Mouse (Mus musculus): ENCODE results near the gene Haao. TPM values are rescaled to one million over a fixed set of nuclear protein-coding genes. Genes with fewer than 3 reads are reported as not detected.
A peak's percentile ranks its signal among the peaks of the same experiment; 100 is the strongest.

Haao gene
- polyA plus RNA-seq, 1 experiment from 2014 or later: 0.23 TPM

DNA sequence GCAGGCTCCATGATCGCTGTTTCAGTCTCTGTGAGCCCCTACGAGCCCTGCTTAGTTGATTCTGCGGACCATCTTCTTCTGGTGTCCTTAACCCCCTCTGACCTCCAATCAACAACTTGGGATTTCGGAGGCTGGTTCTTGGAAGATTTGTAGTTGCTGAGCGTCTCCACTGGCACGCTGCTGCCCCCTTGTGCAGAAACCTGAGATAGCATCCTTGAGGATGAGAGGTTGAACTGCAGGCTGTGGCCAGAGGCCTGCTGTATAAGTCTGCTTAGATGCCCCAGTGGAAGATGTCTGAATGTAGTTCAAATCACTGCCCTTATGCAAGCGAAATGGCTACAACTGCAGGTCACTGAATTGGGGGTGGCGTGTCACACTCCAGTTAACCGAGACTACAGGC lies 2.7 kb upstream of the Haao start:
- Histone ChIP-seq H3K4me1 (replicated peaks) (peaks cover 6% of the 10 kb centered on the region), H3K27ac (ENCODE audit: poor library complexity, severe bottlenecking) (no peak overlapping the region), H3K27me3 (replicated peaks) (0 out of 2 replicates have a peak, but pooled peaks cover 4% of the 10 kb centered on the region), H3K36me3 (no peaks in the 10 kb centered on the region), H3K4me2 (peak overlapping the region; percentile 45), H3K4me3 (no peak overlapping the region), H3K9ac (no peak overlapping the region), H3K9me3 (replicated peaks) (no peaks in the 10 kb centered on the region)
- WGBS: 10% methylated on average over 9 of the region's 9 CpGs
- peak; percentile 15; the same call in 1 of the 2 replicates for ATAC-seq (ENCODE audit: insufficient number of reproducible peaks, low FRiP score)

DNA sequence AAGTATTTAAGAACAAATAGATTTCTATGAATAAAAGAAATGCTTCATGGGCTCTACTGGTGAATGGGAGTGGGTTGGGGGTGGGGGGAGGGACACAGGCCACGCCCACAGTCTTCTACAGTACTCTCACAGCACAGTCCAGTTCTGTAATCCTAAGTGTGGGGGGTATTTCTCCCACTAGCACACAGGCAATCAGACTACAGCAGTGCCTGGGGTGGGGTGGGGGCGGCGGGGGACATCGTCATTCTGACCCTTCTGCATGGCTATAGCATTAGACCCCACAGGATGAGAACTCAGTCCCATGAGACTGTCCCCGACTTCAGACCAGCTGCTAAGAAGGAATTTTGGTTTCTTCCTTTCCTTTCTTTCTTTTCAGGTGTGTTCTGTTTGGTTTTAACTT lies 2.0 kb upstream of the Haao start:
- Histone ChIP-seq H3K27me3 (replicated peaks) (0 out of 2 replicates have a peak, but pooled peaks cover 4% of the 10 kb centered on the region), H3K4me1 (replicated peaks) (peaks cover 6% of the 10 kb centered on the region), H3K36me3 (no peaks in the 10 kb centered on the region), H3K9ac (no peak overlapping the region), H3K4me2 (0 out of 2 replicates have a peak overlapping the region, but pooled peaks have one; percentile 45), H3K27ac (ENCODE audit: poor library complexity, severe bottlenecking) (no peak overlapping the region), H3K9me3 (replicated peaks) (no peaks in the 10 kb centered on the region), H3K4me3 (no peak overlapping the region)
- no peak for ATAC-seq (ENCODE audit: insufficient number of reproducible peaks, low FRiP score)
- WGBS: 74% methylated on average over 5 of the region's 5 CpGs

DNA sequence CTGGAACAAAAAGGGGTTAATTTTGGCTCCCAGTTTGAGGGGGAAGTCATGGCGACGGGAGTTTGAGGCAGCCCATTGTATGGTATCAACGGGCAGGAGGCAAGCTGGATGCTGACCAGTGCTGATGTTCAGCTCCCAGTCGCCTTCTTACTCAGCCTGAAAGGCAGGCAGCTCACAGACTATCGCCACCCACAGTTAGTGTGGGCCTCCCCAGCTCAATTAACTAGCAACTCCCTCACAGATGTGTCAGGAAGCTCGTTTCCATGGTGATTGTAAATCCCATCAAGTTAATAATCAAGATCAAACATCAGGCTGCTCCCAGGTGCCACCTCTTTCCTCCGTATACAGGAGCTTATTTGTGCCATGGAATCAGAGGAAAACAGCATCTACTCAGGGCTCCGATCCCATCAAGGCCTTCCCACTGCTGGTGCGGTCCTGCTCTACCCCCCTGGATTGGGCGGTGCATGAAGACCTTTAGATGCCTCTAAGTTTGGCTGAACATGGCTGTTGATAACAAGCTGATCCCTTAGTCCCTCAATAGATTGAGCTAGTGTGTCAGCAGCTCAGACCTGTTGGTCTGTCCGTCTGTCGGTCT lies 1.4 kb upstream of the Haao start:
- Histone ChIP-seq H3K27ac (ENCODE audit: poor library complexity, severe bottlenecking) (no peak overlapping the region), H3K9me3 (replicated peaks) (no peaks in the 10 kb centered on the region), H3K9ac (no peak overlapping the region), H3K27me3 (replicated peaks) (0 out of 2 replicates have a peak, but pooled peaks cover 4% of the 10 kb centered on the region), H3K36me3 (no peaks in the 10 kb centered on the region), H3K4me2 (no peak overlapping the region), H3K4me1 (replicated peaks) (peaks cover 6% of the 10 kb centered on the region), H3K4me3 (no peak overlapping the region)
- WGBS: 62% methylated on average over 12 of the region's 12 CpGs
- ATAC-seq (ENCODE audit: insufficient number of reproducible peaks, low FRiP score): no peak

DNA sequence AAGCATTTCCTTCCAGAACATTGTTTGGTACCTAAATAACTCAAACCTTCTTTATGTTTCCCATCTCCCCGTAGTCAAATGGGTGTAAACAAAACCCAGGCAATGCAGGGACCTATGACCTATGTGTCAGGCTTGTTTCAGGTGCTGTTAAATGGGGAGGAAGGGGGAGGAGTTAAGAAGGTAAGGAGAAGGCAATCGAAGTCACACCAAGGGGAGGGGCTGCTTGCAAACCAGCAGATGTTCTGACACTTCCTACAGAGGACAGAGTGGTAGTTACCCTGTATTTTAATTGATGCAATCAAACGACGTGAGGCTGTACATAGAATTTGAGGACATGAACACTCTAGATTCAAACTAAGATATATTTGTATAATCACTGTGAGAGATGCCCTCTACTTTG lies 719 bp upstream of the Haao start:
- ATAC-seq (ENCODE audit: insufficient number of reproducible peaks, low FRiP score): no peak
- no peaks in the 10 kb centered on the region for H3K36me3 ChIP-seq
- WGBS: 52% methylated on average over 4 of the region's 4 CpGs
- H3K9ac ChIP-seq: no peak overlapping the region
- H3K27ac ChIP-seq (ENCODE audit: poor library complexity, severe bottlenecking): no peak overlapping the region
- H3K4me3 ChIP-seq: no peak overlapping the region
- 0 out of 2 replicates have a peak, but pooled peaks cover 4% of the 10 kb centered on the region for H3K27me3 ChIP-seq (replicated peaks)
- H3K4me1 ChIP-seq (replicated peaks): peaks cover 9% of the 10 kb centered on the region
- no peak overlapping the region for H3K4me2 ChIP-seq
- no peaks in the 10 kb centered on the region for H3K9me3 ChIP-seq (replicated peaks)

DNA sequence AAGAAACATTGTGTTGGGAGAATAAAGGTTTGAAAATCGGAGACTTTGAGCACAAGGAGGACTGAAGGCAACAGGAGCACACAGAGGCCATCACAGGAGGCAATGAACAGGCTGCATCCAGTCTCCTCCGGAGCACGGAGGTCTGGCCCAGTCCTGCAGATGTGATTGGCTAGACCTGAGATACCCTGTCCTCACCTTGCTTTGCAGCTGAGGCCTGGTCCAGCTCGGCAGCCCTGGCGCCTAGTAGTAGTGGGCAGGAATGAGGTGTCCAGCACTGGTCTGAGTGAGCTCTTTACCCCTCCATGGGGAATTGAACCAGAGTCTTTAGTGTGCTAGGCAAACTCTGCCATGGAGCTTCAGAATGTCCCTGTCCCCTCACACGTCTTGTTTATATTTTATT lies 663 bp downstream of the Haao start:
- H3K4me1 ChIP-seq (replicated peaks): peaks cover 15% of the 10 kb centered on the region
- no peak overlapping the region for H3K4me2 ChIP-seq
- 68% methylated on average over 6 of the region's 6 CpGs for WGBS
- H3K9me3 ChIP-seq (replicated peaks): no peaks in the 10 kb centered on the region
- H3K9ac ChIP-seq: no peak overlapping the region
- no peak overlapping the region for H3K4me3 ChIP-seq
- no peak for ATAC-seq (ENCODE audit: insufficient number of reproducible peaks, low FRiP score)
- H3K36me3 ChIP-seq: no peaks in the 10 kb centered on the region
- H3K27me3 ChIP-seq (replicated peaks): 0 out of 2 replicates have a peak, but pooled peaks cover 4% of the 10 kb centered on the region
- no peak overlapping the region for H3K27ac ChIP-seq (ENCODE audit: poor library complexity, severe bottlenecking)

DNA sequence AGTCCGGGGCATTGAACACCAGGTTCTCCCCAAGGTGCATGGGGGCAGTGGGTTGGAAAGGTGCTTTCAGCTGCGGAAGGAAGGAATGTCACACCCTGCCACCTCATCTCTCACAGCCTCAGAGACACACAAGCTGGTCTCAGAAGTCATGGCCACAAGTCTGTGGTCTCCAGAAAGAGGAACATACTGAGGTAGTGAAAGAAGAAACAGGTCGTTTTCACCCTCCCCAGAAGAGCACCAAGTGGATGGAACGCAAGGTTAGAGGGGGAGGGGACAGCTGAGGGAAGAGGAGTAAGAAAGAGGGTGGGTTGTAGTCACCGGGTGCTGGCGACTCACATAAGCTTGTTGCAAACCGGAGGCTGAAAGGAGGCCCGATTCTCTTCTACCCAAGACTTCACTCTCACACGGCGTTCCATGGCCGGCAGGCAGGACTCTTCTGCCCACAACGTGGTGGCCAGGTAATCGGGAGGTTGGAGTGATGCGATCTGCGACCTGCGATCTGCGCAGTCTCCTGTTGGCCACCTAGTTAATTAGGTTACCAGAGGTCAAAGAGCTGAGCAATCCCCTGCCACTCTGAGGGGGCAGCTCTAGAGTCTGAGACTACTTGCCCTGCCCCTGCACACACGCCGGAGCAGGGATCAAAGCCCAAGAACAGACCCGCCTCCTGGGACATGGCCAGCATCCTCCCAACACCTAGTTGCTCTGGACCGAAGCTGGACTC lies 1.3 kb downstream of the Haao start:
- Histone ChIP-seq H3K27me3 (replicated peaks) (0 out of 2 replicates have a peak, but pooled peaks cover 4% of the 10 kb centered on the region), H3K36me3 (no peaks in the 10 kb centered on the region), H3K27ac (ENCODE audit: poor library complexity, severe bottlenecking) (no peak overlapping the region), H3K4me1 (replicated peaks) (peaks cover 15% of the 10 kb centered on the region), H3K9ac (no peak overlapping the region), H3K4me3 (no peak overlapping the region), H3K4me2 (no peak overlapping the region), H3K9me3 (replicated peaks) (no peaks in the 10 kb centered on the region)
- ATAC-seq (ENCODE audit: insufficient number of reproducible peaks, low FRiP score): no peak
- 74% methylated on average over 21 of the region's 21 CpGs for WGBS

DNA sequence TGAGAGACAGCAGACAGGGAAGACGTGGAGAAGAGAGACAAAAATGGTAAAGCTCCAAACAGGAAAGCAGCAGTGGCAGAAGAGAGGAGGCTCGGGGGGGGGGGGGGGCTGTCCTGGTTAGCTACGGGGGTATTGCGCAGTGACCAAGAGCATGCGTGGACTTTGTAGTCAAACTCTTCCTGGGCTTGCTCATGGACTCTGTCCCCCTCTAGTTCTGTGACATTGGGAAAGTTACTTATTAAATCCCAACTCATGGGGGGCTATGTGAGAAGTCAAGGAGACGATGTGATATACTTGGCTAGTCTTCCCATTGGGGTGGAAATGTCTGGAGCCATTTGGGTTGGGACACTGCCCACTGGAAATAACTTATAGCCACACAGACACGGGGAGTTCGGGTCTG lies 2.2 kb downstream of the Haao start:
- peaks cover 15% of the 10 kb centered on the region for H3K4me1 ChIP-seq (replicated peaks)
- no peak overlapping the region for H3K27ac ChIP-seq (ENCODE audit: poor library complexity, severe bottlenecking)
- H3K9me3 ChIP-seq (replicated peaks): no peaks in the 10 kb centered on the region
- no peak overlapping the region for H3K4me2 ChIP-seq
- H3K4me3 ChIP-seq: no peak overlapping the region
- no peaks in the 10 kb centered on the region for H3K36me3 ChIP-seq
- H3K9ac ChIP-seq: no peak overlapping the region
- 0 out of 2 replicates have a peak, but pooled peaks cover 4% of the 10 kb centered on the region for H3K27me3 ChIP-seq (replicated peaks)
- WGBS: 77% methylated on average over 7 of the region's 8 CpGs
- no peak for ATAC-seq (ENCODE audit: insufficient number of reproducible peaks, low FRiP score)

DNA sequence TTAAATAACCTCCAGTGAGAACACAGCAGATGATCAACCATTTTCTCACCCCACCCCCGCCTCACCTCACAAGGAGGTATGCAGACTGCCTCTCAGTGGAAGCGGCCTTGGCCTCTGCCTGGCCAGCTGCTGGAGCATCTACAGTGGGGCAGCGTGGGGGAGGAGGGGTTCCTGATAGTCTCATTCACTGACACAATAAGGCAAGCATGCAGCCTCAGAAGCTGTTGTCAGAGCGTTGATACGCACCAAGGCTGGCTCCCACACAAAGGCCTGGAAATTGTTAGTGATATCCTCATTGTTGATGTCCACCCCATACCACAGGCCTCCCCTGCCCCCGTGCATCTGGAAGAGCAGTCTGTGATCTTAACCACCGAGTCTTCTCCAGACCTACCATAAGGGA lies 4.0 kb downstream of the Haao start:
- Histone ChIP-seq H3K9ac (no peak overlapping the region), H3K27ac (ENCODE audit: poor library complexity, severe bottlenecking) (no peak overlapping the region), H3K36me3 (no peaks in the 10 kb centered on the region), H3K27me3 (replicated peaks) (0 out of 2 replicates have a peak, but pooled peaks cover 3% of the 10 kb centered on the region), H3K9me3 (replicated peaks) (no peaks in the 10 kb centered on the region), H3K4me3 (no peak overlapping the region), H3K4me2 (no peak overlapping the region), H3K4me1 (replicated peaks) (peaks cover 9% of the 10 kb centered on the region; the same call in 1 of the 2 replicates)
- peak; percentile 51; the same call in 1 of the 2 replicates for ATAC-seq (ENCODE audit: insufficient number of reproducible peaks, low FRiP score)
- WGBS: 21% methylated on average over 7 of the region's 7 CpGs

DNA sequence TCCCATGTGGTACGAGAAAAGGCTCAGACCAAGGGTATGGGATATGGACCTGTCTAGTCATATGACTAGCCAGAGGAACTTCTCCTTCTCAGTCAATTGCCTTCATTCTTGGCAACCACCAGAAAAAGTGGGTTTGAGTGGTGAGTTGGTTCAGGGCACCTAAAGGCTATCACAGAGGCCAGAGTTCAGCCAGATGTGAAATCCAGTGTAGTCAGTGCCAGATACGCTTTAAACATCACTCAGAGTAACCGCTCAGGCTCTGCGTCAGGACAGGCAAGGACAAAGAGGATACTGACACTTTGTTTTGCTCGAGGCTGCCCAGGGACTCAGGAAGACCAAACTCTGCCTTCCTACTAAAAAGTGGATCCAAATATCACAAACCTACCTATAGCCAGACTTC lies 6.8 kb downstream of the Haao start:
- 0 out of 2 replicates have a peak, but pooled peaks cover 9% of the 10 kb centered on the region for H3K27me3 ChIP-seq (replicated peaks)
- no peak overlapping the region for H3K4me3 ChIP-seq
- WGBS: 78% methylated on average over 5 of the region's 5 CpGs
- no peaks in the 10 kb centered on the region for H3K36me3 ChIP-seq
- H3K4me1 ChIP-seq (replicated peaks): peaks cover 9% of the 10 kb centered on the region; the same call in 1 of the 2 replicates
- H3K4me2 ChIP-seq: no peak overlapping the region
- ATAC-seq (ENCODE audit: insufficient number of reproducible peaks, low FRiP score): no peak
- no peak overlapping the region for H3K27ac ChIP-seq (ENCODE audit: poor library complexity, severe bottlenecking)
- no peaks in the 10 kb centered on the region for H3K9me3 ChIP-seq (replicated peaks)
- no peak overlapping the region for H3K9ac ChIP-seq

DNA sequence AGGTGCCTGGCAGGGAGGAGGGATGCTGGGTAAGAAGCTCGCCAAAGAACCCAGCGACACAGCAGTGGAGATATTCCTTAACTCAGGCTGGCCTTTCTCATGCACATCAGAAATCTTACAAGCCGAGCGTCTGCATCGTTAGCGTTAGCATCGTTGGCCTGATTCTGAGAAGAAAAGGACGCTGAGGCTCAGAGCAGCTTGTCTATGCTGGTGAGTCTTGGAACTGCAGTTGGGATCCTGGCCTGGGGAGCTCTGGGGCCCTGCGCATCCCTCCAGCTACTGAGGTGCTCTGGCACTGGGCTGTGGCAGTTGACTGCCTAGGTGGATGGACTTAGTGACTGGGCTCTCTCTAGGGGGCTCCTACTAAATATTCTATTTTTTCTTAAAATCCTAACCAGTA lies 8.6 kb downstream of the Haao start:
- Histone ChIP-seq H3K4me2 (no peak overlapping the region), H3K4me1 (replicated peaks) (peaks cover 9% of the 10 kb centered on the region; the same call in 1 of the 2 replicates), H3K4me3 (no peak overlapping the region), H3K27ac (ENCODE audit: poor library complexity, severe bottlenecking) (no peak overlapping the region), H3K36me3 (no peaks in the 10 kb centered on the region), H3K9ac (no peak overlapping the region), H3K9me3 (replicated peaks) (no peaks in the 10 kb centered on the region), H3K27me3 (replicated peaks) (0 out of 2 replicates have a peak, but pooled peaks cover 9% of the 10 kb centered on the region)
- no peak for ATAC-seq (ENCODE audit: insufficient number of reproducible peaks, low FRiP score)
- WGBS: 67% methylated on average over 9 of the region's 9 CpGs

DNA sequence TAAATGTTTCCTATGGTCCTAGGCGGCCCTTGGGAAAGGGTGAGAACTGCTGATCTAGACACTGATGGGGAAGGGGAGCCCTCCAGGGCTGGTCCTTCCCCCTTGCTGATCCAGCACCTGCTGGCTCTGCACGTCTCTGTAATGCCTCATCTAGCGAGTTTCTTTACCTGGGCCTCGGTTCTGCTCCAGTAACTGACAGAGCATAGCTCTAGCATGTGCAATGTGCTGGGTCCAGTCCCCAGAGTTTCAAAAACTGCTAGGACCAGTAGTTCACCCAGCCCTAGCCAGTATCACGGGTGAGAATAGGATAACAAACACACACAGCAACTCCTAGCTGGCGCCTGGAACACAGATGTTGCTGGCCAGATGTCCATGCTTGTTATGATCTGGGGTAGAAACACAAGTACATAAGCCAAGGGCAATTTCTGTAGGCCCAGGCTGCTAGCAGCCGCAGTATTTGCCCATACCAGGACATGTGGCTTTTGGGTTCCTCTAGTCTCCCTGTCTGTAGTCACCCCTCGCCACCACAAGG lies 10.0 kb downstream of the Haao start:
- Histone ChIP-seq H3K27me3 (replicated peaks) (0 out of 2 replicates have a peak, but pooled peaks cover 9% of the 10 kb centered on the region), H3K36me3 (no peaks in the 10 kb centered on the region), H3K4me2 (no peak overlapping the region), H3K4me3 (no peak overlapping the region), H3K9me3 (replicated peaks) (no peaks in the 10 kb centered on the region), H3K27ac (ENCODE audit: poor library complexity, severe bottlenecking) (no peak overlapping the region), H3K9ac (no peak overlapping the region), H3K4me1 (replicated peaks) (no peaks in the 10 kb centered on the region)
- ATAC-seq (ENCODE audit: insufficient number of reproducible peaks, low FRiP score): no peak
- 76% methylated on average over 8 of the region's 8 CpGs for WGBS

Measured in heart, embryonic 12.5 days (tissue).